Mouse (Mus musculus): ENCODE measurements at regions not wholly inside any gene's neighbourhood (a gene's known extent, or its start where the extent isn't known, plus 50 kb on each side); places are given as distances from the start of the nearest gene placed in this dataset.
"Not testable (repeated sequence)": the region's sequence is repeated elsewhere in the genome, so short reads cannot be mapped to it uniquely, and the experiment has no call there.

DNA sequence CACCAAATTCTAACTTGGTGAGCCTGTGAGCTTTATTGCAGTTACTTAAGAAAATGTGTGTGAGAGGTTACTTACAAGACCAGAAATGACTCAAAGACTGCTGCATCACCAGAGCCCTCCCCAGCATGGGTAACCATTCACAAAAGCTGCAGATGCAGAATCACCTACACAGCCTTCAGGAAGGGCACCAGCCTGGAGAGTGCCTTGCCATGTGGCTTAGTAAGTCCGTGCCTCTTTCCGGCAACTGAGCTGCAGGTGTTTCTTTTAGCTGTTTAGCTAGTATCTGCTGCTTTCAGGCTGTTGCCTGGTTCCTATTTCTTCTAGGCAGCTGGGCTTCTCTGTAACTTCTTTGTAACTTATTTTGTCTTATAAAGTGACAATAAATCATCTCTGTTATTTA lies 213.2 kb upstream of the Stxbp6 start:
- DNase-seq (ENCODE audit: low spot score in 2 of 2): no peak
- intact Hi-C loops (cut with DNase I): no loop called here

DNA sequence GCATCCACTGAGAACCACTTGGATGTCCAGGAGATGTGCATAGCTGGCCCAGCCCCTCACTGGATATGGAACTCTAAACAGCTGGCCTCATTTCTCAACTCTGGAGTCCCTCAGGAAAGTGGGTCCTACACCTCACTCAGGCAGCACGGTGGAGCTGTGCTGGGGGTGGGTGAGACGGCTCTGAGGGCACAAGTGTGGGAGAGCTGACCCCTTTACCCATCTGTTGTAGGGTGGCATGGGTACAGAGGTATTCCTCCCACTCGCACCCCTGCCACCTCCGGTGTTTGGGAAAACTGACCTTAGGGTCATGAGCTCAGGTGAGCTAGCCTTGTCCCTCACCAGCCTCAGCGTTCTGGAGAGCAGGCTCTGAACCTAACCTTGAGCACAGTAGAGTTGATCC lies 181.8 kb upstream of the Stxbp6 start:
- intact Hi-C loops (cut with DNase I): no loop called here

DNA sequence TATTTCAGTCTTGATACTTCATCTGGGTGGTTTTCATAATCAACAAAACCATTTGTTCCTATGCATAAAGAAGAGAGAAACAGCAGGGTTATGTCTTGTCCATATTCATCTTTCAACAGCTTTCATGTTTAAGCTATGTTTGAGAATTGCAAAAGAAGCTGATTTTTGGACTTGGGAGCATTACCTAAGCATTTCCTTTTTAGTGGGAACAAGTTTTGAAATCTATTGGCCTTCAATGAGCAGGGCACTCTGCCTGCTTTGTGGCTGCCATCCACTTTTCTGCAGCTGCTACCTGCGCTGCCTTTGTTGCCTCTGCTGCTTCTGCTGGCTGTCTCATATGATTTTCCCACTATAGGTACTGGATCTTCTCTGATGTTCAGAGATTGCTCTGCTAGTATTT lies 136.6 kb upstream of the Stxbp6 start:
- no peak for DNase-seq (ENCODE audit: low spot score in 2 of 2)
- intact Hi-C loops (cut with DNase I): no loop called here

More for the DNA sequence above, 181.8 kb upstream of the Stxbp6 start:
- DNase-seq (ENCODE audit: low spot score in 2 of 2): no peak

DNA sequence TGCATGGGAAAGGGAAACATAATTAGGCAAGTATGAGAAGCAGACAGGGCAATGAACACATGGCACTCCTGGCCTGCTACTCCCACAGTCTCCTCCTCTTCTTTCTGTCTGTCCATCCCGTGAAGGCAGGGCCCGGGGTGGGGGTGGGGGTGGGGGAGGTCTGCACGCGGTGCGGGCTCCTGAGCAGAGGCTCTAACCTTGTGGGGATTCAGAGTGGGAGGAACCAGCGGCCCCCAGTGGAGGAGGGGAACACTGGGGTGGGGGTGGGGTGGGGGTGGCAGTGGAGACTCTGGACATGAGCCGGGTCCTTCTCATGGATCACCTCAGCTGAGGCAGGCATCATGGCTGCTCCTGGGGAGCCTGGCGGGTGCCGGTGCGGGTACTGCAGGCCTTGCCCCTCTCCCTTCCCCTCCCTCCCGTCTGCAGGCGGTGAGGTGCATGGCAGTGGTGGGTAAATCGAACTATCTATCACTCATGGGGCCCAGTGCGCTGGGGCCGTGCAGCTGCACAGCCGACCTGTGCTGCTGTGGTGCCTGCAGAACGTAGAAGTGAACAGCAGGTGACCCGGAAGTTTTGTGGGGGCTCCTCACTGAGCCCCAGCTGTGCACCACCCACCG lies 120.9 kb upstream of the Stxbp6 start:
- no peak for DNase-seq (ENCODE audit: low spot score in 2 of 2)
- intact Hi-C loops (cut with DNase I): no loop called here

DNA sequence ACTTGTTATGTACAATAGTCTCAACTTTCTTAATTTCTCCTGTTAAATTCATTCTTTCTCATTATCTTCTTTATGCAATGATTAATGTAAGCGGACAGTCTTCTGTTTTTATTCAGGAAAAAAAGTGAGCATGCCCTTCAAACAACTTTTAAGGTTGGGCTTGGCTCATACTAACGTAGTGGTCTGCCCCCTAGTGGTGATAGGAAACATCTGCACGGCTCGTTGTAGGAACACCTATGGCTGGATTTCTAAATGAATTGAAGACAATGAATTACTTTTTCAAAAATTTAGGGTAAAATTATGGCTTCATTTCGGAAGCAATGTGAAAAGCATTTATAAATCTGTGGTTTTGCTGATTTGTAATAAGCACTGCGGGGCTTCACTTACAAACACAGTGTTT lies 112.6 kb upstream of the Stxbp6 start:
- no peak for DNase-seq (ENCODE audit: low spot score in 2 of 2)
- intact Hi-C loops (cut with DNase I): loop anchor here (5.0 to 10.0 kb wide), 4 partner anchors 198 to 585 kb away; no protein-coding TSS in a partner anchor

DNA sequence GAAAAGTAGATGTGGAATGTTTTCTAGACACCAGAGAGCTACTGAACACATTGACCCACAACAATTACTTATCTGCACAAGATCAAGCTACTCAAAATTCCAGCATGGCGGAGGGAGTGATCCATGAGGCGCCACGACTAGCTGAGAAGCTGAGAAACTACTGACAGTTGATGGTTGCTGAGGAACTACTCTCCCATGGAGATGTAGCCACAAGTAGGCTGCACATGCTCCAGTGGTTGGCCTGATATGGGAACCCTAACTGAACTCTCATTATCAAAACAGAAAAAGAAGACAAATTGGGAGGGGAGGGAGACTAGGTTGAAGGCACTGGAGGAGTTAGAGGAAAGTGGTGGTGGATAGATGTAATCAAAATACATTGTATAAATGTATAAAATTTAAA lies 110.0 kb upstream of the Stxbp6 start:
- intact Hi-C loops (cut with DNase I): loop anchor here (10.0 kb wide), 1 partner anchor 200 kb away; no protein-coding TSS in a partner anchor
- no peak for DNase-seq (ENCODE audit: low spot score in 2 of 2)

DNA sequence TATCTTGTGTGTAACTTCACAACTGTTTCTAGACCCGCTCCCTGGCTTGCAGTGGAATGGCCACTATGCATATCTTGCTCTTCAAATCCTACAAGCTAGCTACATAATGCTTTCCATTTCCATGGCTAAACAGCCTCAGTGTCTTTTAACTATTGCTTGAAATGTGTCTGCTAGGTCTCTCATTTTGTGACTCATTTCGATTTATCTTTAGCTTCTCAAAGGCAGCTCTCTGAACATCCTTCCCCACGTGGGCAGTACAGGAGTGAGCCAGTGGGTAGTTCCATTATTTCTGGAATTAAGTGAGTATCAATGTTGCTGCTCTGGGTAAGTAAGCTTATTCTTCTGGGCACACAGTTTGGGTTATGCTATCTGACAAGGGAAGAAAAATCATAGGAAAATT lies 102.9 kb upstream of the Stxbp6 start:
- intact Hi-C loops (cut with DNase I): no loop called here
- no peak for DNase-seq (ENCODE audit: low spot score in 2 of 2)

DNA sequence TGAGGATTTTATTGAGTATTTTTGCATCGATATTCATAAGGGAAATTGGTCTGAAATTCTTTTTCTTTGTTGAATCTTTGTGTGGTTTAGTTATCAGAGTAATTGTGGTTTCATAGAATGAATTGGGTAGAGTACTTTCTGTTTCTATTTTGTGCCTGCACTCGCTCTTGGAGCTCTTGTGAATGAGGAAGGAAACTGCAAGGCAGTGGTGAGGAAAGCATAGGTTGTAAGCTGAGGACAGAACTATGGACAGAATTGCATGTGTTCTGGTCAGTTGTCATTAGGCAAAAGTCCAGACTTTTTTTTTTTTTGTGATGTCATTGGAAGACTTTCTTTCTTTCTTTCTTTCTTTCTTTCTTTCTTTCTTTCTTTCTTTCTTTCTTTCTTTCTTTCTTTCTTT lies 100.8 kb upstream of the Stxbp6 start:
- DNase-seq (ENCODE audit: low spot score in 2 of 2); intact Hi-C loops (cut with DNase I): not testable (repeated sequence)

DNA sequence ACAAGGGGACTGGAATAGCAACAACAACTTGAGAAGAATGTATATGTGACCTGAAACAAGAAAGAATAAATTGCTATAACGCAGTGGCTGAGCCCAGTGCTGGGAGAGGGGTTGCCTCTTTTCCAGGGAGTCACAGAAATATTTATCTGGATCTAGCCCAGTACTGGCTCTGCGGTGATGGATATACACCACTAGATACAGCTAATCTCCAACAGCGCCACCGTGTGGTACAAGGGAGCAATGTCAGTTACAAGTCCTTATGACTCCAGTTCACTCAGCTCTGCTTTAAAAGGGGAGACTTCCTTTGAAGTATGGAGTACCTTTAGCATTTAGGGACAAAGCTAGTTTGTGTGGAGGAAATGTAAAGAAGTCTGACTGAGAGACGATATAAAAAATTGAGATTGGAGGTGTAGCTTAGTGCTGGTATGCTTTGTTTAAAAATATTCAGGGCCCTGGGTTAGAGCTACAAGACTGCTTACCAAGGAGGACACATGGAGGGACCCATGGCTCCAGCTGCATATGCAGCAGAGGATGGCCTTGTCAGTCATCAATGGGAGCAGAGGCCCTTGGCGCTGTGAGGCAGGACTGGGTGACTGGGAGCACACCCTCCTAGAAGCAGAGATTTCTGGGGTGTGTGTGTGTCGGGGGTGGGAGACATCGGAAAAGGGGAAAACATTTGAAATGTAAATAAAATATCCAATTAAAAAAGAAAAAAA lies 97.6 kb upstream of the Stxbp6 start:
- intact Hi-C loops (cut with DNase I): loop anchor here (5.0 kb wide), 2 partner anchors 320 to 445 kb away; no protein-coding TSS in a partner anchor
- peak; percentile 69 to 73 for DNase-seq (ENCODE audit: low spot score in 2 of 2)

DNA sequence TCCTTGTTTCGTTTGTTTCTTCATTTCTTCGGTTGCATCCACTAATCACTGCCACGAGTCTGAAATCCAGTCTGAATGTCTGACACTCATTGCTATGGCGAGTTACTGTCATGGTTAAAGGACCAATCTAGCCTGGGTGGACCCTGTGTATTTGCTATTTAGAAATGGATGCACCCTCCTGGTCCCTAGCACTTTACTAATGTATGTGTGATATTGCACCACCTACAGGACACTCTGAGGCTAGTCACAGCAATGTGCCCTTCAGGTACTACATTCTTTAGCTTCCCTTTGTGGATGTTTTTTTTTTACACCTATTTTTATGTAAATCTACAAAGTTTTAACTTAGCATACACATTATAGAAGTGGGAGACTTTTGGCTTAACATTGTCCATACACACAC lies 87.5 kb upstream of the Stxbp6 start:
- intact Hi-C loops (cut with DNase I): no loop called here
- DNase-seq (ENCODE audit: low spot score in 2 of 2): no peak

DNA sequence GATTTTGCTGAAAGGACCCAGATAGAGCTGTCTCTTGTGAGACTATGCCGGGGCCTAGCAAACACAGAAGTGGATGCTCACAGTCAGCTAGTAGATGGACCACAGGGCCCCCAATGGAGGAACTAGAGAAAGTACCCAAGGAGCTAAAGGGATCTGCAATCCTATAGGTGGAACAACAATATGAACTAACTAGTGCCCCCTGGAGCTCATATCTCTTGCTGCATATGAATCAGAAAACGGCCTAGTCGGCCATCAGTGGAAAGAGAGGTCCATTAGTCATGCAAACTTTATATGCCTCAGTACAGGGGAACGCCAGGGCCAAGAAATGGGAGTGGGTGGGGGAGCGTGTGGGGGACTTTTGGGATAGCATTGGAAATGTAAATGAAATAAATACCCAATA lies 87.1 kb upstream of the Stxbp6 start:
- intact Hi-C loops (cut with DNase I); DNase-seq (ENCODE audit: low spot score in 2 of 2): not testable (repeated sequence)

DNA sequence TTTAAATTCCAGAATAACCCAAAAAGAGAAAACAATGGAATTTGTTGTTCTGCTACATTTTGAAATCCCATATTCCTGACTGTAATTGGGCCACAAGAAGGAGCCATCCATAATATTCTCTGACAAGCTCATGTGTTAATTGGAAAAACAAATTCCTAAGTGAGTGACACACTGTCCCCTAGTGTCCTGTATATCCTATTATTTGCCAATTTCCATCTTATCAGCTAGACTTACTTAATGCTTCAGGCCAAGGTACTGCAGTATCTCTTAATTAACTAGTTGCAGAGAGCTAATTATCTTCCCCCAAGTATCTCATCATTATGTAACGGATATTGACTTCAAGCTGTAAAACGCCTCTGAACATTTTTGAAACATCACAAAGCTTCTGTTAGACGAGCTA lies 84.5 kb upstream of the Stxbp6 start:
- intact Hi-C loops (cut with DNase I): no loop called here
- no peak for DNase-seq (ENCODE audit: low spot score in 2 of 2)

DNA sequence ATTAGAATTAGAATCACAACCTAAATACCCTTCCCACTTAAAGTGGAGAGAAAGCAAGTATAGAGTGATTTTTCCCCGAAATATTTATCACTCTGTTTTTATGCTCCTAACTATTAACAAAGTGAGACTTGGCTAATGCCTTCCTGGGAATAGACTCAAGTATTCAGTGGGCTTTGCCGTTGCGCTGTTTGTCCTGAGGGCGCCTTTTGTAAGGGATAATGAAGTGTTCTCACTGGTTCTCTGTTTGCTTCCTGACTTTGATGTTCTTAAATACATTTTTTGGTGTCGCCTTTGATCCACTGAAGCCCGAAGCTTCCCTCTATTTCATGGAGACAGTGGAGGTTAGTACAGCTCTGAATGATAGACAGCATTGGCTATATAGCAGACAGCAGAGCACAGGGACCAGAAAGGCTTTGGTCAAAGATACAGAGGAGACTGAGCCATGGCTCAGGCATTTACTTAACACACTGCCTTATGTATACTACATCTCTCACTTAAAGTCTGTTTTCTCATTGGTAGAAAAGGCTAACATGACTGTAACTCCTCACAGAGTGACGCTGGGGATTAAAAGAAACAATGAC lies 63.0 kb upstream of the Stxbp6 start:
- DNase-seq (ENCODE audit: low spot score in 2 of 2): no peak
- intact Hi-C loops (cut with DNase I): no loop called here

DNA sequence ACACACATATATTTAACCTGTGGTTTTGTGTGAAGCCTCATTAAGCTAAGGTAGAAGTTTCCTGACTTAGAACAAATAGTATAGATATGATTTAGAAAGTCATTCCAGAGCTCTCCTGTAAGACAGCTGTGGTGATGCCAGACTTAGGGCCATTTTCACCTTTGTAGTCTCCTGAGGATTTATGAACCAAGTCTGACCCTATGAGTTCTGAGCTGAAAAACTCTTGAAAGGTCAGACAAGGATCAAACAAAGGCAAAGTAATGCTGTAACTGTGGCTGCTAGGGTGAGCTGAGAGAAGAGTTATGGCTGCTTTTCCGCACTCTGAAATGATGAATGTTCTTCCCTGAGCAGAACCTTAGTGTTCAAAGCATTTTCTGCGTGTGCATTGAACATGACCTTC lies 58.9 kb upstream of the Stxbp6 start:
- intact Hi-C loops (cut with DNase I): no loop called here
- no peak for DNase-seq (ENCODE audit: low spot score in 2 of 2)

DNA sequence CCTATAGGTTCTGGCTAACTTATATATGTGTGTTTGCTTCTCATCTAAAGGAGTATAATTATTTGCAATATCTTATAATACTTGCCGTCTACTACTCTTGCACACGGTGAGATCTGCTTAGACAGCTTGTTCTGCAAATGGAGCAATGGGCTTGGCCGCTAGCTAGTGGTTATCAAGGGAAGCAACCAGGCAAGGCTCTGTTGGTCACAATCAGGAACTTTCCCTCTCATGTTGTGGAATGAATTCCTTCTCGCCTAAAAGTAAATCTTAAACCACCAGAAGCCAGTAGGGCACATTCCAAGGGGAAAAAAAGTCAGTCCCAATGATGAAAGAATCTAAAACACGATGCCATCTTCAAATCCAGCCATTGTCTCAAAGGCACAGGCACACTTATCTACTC lies 56.6 kb upstream of the Stxbp6 start:
- intact Hi-C loops (cut with DNase I): no loop called here
- DNase-seq (ENCODE audit: low spot score in 2 of 2): no peak

DNA sequence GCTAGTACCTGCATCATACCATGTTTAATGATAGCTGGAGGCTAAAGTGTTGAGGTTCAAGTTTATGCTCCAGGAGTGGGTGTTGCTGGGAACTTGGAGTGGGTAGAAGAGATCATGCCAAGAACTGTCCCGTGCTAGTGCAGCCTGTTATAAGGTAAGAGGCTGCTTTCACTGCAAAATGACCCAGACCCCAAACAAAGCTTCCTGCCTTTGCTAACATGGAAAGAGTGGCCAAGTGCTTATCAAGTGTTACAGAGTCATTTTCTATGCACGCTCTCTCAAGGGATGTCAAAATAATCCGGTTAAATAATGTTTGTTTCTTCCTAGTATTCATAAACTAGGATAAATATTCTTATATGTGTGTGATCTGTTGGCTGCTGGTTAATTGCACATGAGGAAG lies 51.4 kb upstream of the Stxbp6 start:
- intact Hi-C loops (cut with DNase I): no loop called here
- no peak for DNase-seq (ENCODE audit: low spot score in 2 of 2)
